Mouse (Mus musculus) ES-E14 (cell line): Measurements from ENCODE around the gene Pdk3.

Experiments used
- CHD2 ChIP-seq: IDR thresholded peaks from 2 replicates; pipeline ENCODE4 v1.6.1; 2014; ENCODE audit warnings: mild to moderate bottlenecking, low read depth, low read length, inconsistent platforms
- HCFC1 ChIP-seq: IDR thresholded peaks from 2 replicates; pipeline ENCODE4 v1.6.1; 2012; ENCODE audit warnings: low read length, inconsistent platforms, borderline replicate concordance; ENCODE audit not compliant: insufficient read depth
- MAFK ChIP-seq: IDR thresholded peaks from 2 replicates; pipeline ENCODE4 v1.6.1; 2014; ENCODE audit warnings: mild to moderate bottlenecking, low read depth, low read length, inconsistent platforms; ENCODE audit not compliant: insufficient read depth
- ZC3H11A ChIP-seq: IDR thresholded peaks from 2 replicates; pipeline ENCODE4 v1.6.1; 2012; ENCODE audit warnings: low read depth, mild to moderate bottlenecking, inconsistent platforms, low read length, borderline replicate concordance
- ZNF384 ChIP-seq: IDR thresholded peaks from 2 replicates; pipeline ENCODE4 v1.6.1; 2012; ENCODE audit warnings: low read depth, low read length, inconsistent platforms

DNA sequence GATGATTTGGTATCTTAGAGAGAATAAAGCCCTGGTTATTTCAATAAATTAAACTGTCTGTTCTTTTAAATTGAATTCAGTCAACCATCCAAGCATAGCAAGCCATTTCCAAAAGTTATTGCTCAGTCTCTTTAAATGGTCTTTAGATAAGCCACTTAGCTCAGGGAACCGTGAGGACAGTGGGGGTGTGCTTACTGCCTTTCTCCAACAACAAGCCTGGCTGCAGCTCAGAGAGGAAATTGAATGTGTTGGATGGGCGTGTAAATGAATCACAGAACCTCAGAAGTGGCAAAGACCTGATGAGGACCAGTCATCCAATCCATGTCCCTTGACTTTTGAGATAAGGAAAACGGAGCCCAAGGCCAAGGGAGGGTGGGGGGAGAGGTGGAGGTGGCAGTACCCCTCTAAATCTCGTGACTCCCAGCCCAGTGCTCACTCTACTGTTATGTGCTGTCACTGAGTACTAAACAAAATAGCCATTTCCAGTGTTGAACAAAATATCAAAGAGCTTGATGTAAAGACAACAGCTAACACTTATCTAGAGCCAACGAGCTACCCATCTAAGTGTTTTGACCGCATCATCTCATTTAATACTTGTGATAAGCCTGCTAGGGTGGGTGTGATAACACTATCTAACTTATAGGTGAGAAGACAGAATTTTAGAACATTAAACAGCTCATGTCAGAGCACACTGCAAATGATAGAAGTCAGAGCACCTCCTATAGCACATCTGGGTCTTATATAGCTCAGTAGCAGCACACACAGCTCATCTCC is 98.8 kb downstream of the Pdk3 start:
- TF ChIP-seq MAFK: no peak
- no peak for TF ChIP-seq CHD2
- TF ChIP-seq HCFC1: no peak
- TF ChIP-seq ZC3H11A: no peak
- TF ChIP-seq ZNF384: no peak
